Mouse (Mus musculus) liver, postnatal 0 days (tissue): Measurements from ENCODE around the gene Tap2.

Source experiments
- CTCF ChIP-seq: sonication (generic); IDR thresholded peaks from 2 replicates; pipeline ENCODE4 v1.5.1; 2016; ENCODE audit warnings: antibody characterized with exemption, low read depth
- EP300 ChIP-seq: IDR thresholded peaks from 2 replicates; pipeline ENCODE4 v1.6.1; 2016; ENCODE audit warnings: antibody characterized with exemption, low read depth, mild to moderate bottlenecking

- TF ChIP-seq CTCF (no peak), EP300 (no peak)
Observed at GRCm38 (mm10) chr17:34179019-34179418, 24.3 kb upstream of the Tap2 start.
